Comparison of ENCODE assay signal across 10 mouse cellular contexts in the genomic region with DNA sequence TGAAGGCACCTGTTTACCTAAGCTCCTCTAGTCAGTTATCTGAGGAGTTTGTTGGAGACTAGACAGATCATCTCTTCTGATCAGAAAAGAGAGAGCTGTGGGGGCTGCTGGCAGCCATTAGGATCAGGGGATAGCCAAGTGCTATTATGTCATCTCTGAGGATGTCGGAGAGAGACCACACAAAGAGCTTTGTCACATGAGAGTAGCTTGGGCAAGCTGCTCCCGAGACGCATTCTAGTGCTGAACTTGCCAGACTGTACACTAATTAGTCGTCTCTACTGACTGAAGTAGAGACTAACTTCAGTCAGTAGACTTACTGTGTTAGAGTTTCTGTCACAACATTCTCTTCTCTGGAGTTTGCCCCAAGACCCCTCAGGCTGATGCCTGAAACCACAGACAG.
DNase-seq lines count a peak whose midpoint lies in the region; ATAC-seq lines count a peak whose summit lies in the region.
"Had no signal": no experiment of that assay in that cellular context is flagged by ENCODE, and none has a peak within 500 bp of the region (broad histone marks: within the 10 kb centered on the region; RNA-seq: fewer than 3 reads in every experiment).

No protein-coding gene starts in this region.

- no peak for ATAC-seq in heart, embryonic 13.5 days (ENCODE audit: extremely low read depth, insufficient number of reproducible peaks, low FRiP score, low TSS enrichment)
- ATAC-seq in heart, embryonic 12.5 days (ENCODE audit: insufficient number of reproducible peaks, low FRiP score): no peak
- ATAC-seq in midbrain, embryonic 11.5 days (ENCODE audit: low FRiP score): 0 out of 2 replicates have a peak, but pooled peaks have one; percentile 3
- ATAC-seq in liver, embryonic 11.5 days (replicated peaks; ENCODE audit: low FRiP score): no peak

- H3K9ac ChIP-seq in heart, embryonic 13.5 days: no peak overlapping the region
- no peak overlapping the region for H3K9ac ChIP-seq in heart, embryonic 12.5 days
- no peak overlapping the region for H3K9ac ChIP-seq in midbrain, embryonic 11.5 days (ENCODE audit: low read length)
- H3K9ac ChIP-seq in liver, embryonic 11.5 days (ENCODE audit: low read depth, low read length): no peak overlapping the region
- H3K9ac ChIP-seq: liver, embryonic 12.5 days had no signal

- peaks cover 24% of the 10 kb centered on the region for H3K4me1 ChIP-seq in heart, embryonic 13.5 days
- peaks cover 12% of the 10 kb centered on the region for H3K4me1 ChIP-seq in heart, embryonic 12.5 days (replicated peaks)
- peaks cover 21% of the 10 kb centered on the region for H3K4me1 ChIP-seq in midbrain, embryonic 11.5 days (ENCODE audit: control insufficient read depth, insufficient read depth, low read length)
- peaks cover 37% of the 10 kb centered on the region for H3K4me1 ChIP-seq in midbrain, embryonic 10.5 days
- peaks cover 35% of the 10 kb centered on the region for H3K4me1 ChIP-seq in embryonic facial prominence, embryonic 10.5 days
- H3K4me1 ChIP-seq in liver, embryonic 11.5 days (replicated peaks; ENCODE audit: control insufficient read depth, insufficient read depth, low read length): peaks cover 7% of the 10 kb centered on the region; the same call in 1 of the 2 replicates

- no peak for DNase-seq in midbrain, embryonic 11.5 days (ENCODE audit: low spot score, missing footprints)
- DNase-seq in midbrain, embryonic 10.5 days (ENCODE audit: low spot score): no peak
- DNase-seq in embryonic facial prominence, embryonic 10.5 days (ENCODE audit: low spot score): peak; percentile 14
- DNase-seq in retina, embryonic 14.5 days (ENCODE audit: low spot score): peak; percentile 65
- no peak for DNase-seq in liver, embryonic 11.5 days (ENCODE audit: low spot score)
- DNase-seq: lung, adult 2 months had no signal

- no peaks in the 10 kb centered on the region for H3K9me3 ChIP-seq in heart, embryonic 13.5 days
- H3K9me3 ChIP-seq in heart, embryonic 12.5 days (replicated peaks): no peaks in the 10 kb centered on the region
- no peaks in the 10 kb centered on the region for H3K9me3 ChIP-seq in midbrain, embryonic 11.5 days (ENCODE audit: control insufficient read depth, low read length)
- no peaks in the 10 kb centered on the region for H3K9me3 ChIP-seq in midbrain, embryonic 10.5 days (replicated peaks)
- H3K9me3 ChIP-seq in embryonic facial prominence, embryonic 10.5 days: no peaks in the 10 kb centered on the region
- H3K9me3 ChIP-seq in liver, embryonic 11.5 days (ENCODE audit: control insufficient read depth, low read length): no peaks in the 10 kb centered on the region
- H3K9me3 ChIP-seq: liver, embryonic 12.5 days had no signal

- 0 out of 2 replicates have a peak overlapping the region, but pooled peaks have one; percentile 90 for H3K4me2 ChIP-seq in heart, embryonic 13.5 days
- no peak overlapping the region for H3K4me2 ChIP-seq in heart, embryonic 12.5 days
- H3K4me2 ChIP-seq in midbrain, embryonic 11.5 days: no peak overlapping the region
- no peak overlapping the region for H3K4me2 ChIP-seq in liver, embryonic 11.5 days

- no peak overlapping the region for H3K4me3 ChIP-seq in heart, embryonic 13.5 days
- H3K4me3 ChIP-seq in heart, embryonic 12.5 days: no peak overlapping the region
- no peak overlapping the region for H3K4me3 ChIP-seq in midbrain, embryonic 11.5 days (ENCODE audit: low read depth, low read length)
- H3K4me3 ChIP-seq in midbrain, embryonic 10.5 days: no peak overlapping the region
- H3K4me3 ChIP-seq in embryonic facial prominence, embryonic 10.5 days: no peak overlapping the region
- no peak overlapping the region for H3K4me3 ChIP-seq in liver, embryonic 11.5 days (ENCODE audit: low read depth, low read length)
- H3K4me3 ChIP-seq: myocyte had no signal

- no peaks in the 10 kb centered on the region for H3K36me3 ChIP-seq in heart, embryonic 13.5 days
- no peaks in the 10 kb centered on the region for H3K36me3 ChIP-seq in heart, embryonic 12.5 days
- H3K36me3 ChIP-seq in midbrain, embryonic 11.5 days (ENCODE audit: control insufficient read depth, insufficient read depth, low read length): no peaks in the 10 kb centered on the region
- H3K36me3 ChIP-seq in midbrain, embryonic 10.5 days: no peaks in the 10 kb centered on the region
- no peaks in the 10 kb centered on the region for H3K36me3 ChIP-seq in embryonic facial prominence, embryonic 10.5 days (replicated peaks)
- no peaks in the 10 kb centered on the region for H3K36me3 ChIP-seq in liver, embryonic 11.5 days (ENCODE audit: control insufficient read depth, insufficient read depth, low read length)
- H3K36me3 ChIP-seq: liver, embryonic 12.5 days had no signal

- 56% methylated on average over 4 of the region's 4 CpGs for WGBS in heart, embryonic 13.5 days
- WGBS in heart, embryonic 12.5 days: 50% methylated on average over 4 of the region's 4 CpGs
- WGBS in midbrain, embryonic 11.5 days: 42% methylated on average over 4 of the region's 4 CpGs
- 55% methylated on average over 4 of the region's 4 CpGs for WGBS in midbrain, embryonic 10.5 days
- WGBS in embryonic facial prominence, embryonic 10.5 days: 30% methylated on average over 4 of the region's 4 CpGs
- 66% methylated on average over 4 of the region's 4 CpGs for WGBS in liver, embryonic 11.5 days

- peaks cover 86% of the 10 kb centered on the region for H3K27me3 ChIP-seq in heart, embryonic 13.5 days (replicated peaks)
- peaks cover 70% of the 10 kb centered on the region for H3K27me3 ChIP-seq in heart, embryonic 12.5 days (replicated peaks)
- peaks cover 13% of the 10 kb centered on the region for H3K27me3 ChIP-seq in midbrain, embryonic 11.5 days (ENCODE audit: control insufficient read depth, insufficient read depth, low read length)
- H3K27me3 ChIP-seq in midbrain, embryonic 10.5 days (ENCODE audit: low read depth, poor library complexity, severe bottlenecking): peaks cover 76% of the 10 kb centered on the region
- peaks cover 83% of the 10 kb centered on the region for H3K27me3 ChIP-seq in embryonic facial prominence, embryonic 10.5 days (replicated peaks; ENCODE audit: low read depth, poor library complexity, severe bottlenecking)
- peaks cover 38% of the 10 kb centered on the region for H3K27me3 ChIP-seq in liver, embryonic 11.5 days (replicated peaks; ENCODE audit: control insufficient read depth, insufficient read depth, low read length)

- no peak overlapping the region for H3K27ac ChIP-seq in heart, embryonic 13.5 days (replicated peaks)
- H3K27ac ChIP-seq in heart, embryonic 12.5 days (ENCODE audit: poor library complexity, severe bottlenecking): no peak overlapping the region
- H3K27ac ChIP-seq in midbrain, embryonic 11.5 days (ENCODE audit: low read depth, low read length): no peak overlapping the region
- no peak overlapping the region for H3K27ac ChIP-seq in midbrain, embryonic 10.5 days (replicated peaks)
- no peak overlapping the region for H3K27ac ChIP-seq in embryonic facial prominence, embryonic 10.5 days (replicated peaks)
- H3K27ac ChIP-seq in liver, embryonic 11.5 days (ENCODE audit: low read depth, low read length): no peak overlapping the region
- H3K27ac ChIP-seq: liver, embryonic 12.5 days had no signal

Comparison
In these comparisons a context has a peak if more than half of its experiments do, and no peak if none do; other contexts are left out.
1. DNase-seq: peak in embryonic facial prominence, embryonic 10.5 days (single experiment) and retina, embryonic 14.5 days (single experiment); none in midbrain, embryonic 11.5 days (single experiment), midbrain, embryonic 10.5 days (single experiment) and liver, embryonic 11.5 days (single experiment).